Mouse (Mus musculus): ENCODE data around the gene Cep72.
"Not testable (repeated sequence)": the region's sequence is repeated elsewhere in the genome, so short reads cannot be mapped to it uniquely, and the experiment has no call there.

The Cep72 gene

DNA sequence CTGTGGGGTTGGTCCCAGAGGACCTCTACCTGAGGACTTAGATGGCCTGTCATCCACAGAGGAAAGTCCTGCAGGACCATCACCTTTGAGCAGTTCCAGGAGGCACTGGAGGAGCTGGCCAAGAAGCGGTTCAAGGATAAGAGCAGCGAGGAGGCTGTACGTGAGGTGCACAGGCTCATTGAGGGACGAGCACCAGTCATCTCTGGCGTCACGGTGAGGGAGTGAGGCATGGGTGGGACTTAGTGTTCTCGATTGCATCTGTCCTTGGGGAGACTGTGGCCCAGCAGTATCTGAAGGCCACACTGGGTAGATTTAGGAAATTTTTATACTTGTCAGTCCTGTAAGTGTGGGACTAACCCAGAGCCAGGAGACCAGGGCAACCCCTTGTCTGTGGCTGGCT, 31.4 kb downstream of the Cep72 start:
- DNase-seq: no peak

DNA sequence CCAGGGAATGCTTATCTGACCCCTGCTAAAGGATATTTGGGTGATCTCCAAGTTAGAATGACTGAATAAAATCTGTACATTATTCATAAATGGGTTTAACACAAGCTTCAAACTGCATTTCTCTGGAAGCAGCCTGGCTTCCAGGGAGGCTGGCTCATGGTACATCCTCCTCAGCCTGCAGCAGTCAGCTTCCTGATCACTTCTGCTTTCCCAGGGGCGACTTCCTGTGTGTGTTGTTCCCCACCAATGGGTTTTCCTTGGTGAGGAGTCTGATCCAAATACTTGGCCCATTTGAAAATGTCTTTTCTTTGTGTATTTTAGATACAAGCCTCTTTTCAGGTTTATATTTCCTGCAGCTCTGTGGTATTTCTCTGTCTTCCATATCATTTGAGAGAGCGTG, 33.1 kb downstream of the Cep72 start:
- DNase-seq: no peak

DNA sequence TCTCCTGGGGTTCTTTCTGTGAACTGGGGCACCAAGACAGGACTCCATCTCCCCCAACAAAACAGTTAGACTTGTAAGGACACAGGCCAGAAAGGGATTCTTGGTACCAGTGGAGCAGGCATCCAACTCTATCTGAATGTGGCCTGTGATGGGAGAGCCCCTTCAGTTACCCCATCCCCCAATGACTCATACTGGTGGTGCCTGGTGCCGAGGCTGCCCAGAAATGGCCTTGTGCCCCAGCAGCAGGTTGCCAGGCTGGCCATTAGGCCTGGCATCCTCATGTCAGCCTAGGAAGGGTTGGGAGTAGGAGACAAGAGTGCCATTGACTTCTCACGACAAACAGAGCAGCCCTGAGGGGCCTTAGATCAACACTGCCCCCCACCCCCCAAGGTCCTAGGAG, 34.0 kb downstream of the Cep72 start:
- DNase-seq: no peak

DNA sequence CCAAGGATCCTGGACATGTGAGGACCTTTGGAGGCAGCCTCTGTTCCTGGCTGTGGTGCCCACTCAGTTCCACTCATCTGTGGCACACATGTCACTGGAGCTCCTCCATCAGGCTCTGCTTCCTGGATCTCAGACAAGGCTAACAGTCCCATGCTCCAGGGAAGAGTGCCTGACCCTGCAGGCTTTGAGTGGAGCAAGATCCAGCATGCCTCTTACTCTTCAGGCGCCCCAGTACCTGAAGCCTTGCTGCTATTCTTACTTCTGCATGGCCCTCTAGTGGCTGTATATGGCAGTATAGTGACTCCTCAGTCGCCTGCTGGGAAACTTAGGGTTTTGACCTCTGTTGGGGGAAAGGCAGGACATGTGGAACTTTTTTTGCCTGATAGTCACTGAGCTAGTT, 35.9 kb downstream of the Cep72 start:
- DNase-seq: peak; percentile 84

DNA sequence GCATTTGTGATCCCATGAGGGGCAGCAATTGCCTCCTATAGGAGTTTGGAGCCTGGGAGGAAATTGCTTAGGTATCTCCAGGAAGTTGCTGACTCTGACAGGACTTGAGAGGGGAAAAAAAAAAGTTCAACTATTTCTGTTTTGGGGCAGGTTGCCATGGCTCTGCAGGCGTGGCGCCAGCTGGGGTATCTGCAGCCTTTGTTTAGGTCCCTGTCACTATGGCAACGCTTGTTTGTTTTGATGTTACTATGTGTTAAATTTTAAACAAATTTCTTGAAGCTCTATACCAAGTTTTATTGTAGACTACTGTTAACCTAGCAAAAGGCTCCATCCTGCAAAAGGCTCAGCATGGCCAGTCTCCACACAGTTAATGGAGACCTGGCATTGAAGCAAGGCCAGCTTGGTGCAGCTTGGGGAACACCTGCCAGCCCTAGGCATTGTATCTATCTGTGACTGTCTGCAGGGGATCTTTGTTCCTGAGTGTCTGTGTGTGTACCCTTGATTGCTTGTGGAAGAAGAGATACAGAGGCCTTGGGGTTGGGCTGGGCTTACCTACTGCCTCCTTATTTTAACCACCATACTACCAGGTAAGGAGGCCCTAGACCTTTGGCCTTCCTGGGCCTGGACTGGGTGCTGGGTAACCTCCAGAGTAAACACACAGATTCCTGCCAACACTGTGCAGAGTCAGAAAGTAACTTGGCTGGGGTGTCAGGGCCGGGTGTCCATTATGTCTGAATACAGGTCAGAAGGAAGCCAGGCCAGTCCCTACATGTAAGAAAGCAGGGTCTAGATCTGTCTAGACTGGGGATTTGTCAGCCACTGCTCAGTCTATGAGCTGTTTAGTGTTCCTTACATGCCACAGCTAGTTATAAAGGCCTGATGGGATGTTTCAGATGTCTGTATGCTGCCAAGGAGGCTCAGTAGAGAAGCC, 36.7 kb downstream of the Cep72 start:
- peak; percentile 78 for DNase-seq

DNA sequence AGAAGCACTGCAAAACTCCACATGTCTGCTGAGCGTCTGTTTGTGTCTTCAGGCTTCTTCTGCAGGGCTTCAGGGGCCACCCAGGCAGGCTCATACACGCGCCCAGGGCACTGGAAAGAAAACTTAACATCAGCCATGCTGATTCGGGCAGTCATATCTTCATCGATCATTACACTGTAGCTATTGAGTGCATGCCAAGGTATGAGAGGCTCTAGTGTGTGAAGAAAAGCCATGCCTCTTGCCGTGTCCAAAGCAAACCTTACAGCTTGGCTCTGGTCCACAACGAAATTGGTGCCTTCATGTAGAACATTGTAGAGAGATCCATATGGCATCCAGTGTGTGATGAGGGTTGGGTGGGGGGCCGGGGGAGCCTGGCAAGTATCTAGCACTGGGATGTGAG, 43.1 kb downstream of the Cep72 start:
- peak; percentile 50 for DNase-seq

DNA sequence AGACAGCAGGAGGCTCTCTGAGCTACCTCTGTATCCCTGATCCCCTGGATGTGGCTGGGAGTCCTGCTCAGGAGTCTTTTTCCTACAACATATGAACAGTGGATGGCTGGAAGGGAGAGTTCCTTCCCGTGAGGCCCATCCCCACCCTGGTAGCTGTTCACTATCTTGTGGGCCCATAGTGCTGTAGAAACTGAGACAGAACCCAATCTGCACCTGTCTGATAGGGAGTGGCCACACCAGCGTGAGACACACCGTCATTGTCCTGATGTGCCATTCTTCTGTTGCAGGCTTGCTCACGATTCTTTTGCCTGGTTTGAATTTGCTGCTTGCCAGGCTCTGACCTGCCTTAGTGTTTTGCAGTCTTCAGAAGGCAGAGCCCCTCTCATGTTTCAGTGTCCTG, 44.7 kb downstream of the Cep72 start:
- DNase-seq: no peak

DNA sequence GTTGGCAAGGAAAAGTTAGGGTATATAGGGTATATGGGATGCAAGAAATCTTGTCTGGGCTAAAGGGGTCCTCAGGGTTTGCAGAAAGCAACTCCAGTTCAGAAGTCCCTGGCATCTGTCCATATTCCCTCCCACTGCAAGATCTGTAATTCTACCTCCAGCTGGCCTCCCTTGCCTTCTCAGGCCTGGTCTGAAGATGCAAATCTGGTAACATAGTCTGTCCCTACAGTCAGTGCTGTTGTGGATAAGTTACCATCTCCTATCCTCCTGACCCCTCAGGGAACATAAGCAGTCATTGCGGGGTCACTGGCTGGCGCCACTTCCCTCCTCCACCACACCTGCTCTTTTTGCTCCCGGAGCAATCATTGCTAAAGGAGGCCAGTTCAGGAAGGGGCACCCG, 46.2 kb downstream of the Cep72 start:
- DNase-seq: no peak

DNA sequence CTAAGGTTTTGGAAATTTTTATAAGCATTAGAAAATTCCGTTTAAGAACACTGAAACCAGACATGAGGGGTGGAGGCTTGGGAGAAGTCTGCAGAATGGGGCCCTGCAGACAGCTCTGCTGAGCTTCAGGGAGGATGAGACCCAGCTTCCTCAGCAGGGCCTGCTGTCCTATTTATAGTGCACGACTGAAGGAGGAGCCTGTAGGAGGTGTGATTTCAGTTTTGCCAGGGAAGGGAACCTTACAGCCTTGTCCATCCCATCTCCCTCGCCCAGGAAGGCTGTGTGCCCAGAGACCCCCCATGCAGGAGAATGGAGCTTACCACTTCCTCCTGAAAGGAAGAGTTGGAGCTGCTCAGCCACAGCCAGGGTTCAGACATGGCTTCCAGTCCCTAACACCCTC, 51.4 kb downstream of the Cep72 start:
- DNase-seq: no peak

DNA sequence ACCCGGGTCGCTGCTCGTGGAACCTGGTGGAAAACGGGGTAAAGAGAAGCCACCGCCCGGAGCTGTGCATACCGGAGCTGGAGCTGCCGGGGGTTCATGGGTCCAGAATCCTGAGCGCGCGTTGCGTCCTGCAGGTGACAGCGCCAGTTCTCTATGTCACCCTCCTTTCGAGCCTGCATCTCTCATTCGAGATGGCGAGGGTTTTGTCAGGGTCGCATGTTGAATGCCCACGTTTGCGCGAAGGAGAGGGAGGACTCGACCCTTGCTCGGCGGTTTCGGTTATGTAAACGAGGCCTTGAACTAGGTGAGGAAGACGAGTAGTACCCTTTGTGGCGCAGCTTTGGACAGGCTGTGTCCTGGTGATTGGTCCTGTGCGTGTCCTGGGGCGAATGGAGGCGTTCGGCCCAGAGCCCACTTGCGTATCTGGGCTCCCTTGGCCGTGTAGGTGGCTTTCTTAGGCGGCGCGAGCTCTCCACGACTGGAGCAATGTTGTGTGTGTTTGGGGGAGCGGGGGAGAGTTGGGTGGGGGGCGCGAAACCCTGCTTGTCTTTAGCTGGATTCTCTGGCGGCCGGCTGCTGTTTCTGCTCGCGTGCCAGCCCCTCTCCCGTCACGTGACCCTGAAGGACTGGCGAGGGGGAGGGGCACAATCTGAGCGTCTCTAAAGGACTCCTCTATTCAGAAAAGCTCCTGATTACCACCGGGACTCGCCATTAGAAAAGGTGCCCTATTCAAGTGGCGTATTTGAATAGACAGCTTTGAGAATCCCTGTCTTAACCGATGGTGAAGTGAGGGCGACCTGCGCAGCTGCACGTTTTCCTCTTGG, 52.1 kb downstream of the Cep72 start:
- DNase-seq: peak; percentile 85

DNA sequence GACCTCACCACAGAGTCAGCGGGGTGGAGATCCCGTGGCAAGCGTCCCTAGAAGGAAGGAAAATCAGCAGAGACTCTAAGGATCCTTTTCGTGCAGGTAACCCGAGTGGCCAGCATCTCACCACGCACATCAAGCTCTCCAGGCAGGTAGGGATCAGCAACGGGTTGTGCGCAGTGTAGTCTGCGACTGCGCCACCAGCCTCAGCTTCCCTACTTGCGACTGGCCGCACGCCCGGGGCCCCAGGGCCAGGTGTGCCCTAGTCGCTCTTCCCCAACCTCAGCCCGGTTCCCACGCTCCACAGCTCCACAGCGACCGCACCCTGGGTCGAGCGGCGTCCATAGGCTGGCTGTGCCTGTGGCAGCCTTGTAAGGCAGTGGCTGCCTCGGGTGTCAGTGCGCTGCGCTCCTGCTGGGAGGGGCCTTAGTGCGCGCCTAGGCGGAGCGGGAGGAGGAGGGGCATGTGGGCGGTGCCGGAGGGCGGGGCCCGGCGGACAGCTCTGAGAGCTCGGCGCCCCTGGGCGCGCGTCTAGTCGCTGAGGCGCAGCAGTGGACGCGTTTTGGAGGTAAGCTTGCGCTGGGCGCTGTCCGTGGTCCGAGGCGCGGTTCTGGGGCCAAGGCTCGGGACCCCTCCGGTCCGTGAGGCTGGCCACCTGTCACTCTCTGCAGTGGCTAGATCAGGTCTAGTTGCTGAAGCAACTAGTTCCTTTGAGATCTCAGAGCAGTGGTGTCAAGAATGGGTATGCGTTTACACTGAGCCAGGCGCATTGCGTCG, 53.0 kb downstream of the Cep72 start, which contains the start of gene Tppp:
Tppp (plus strand) TSS at position 460 of the 771 bp plus-strand sequence.
- DNase-seq: peak; percentile 97

DNA sequence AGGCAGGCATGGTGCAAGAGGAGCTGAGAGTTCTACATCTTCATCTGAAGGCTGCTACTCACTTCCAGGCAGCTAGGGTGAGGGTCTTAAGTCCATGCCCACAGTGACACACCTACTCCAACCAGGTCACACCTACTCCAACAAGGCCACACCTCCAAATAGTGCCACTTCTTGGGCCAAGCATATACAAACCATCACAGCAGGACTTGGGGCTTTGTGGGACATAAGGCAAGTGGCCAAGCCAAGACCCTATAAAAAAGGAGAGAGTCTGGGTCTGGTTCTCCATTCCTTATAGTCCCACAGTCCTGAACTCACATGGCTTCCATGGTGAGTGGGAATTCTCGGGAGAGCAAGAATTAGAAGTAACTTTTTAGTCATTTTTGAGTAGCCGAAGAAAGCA, 53.9 kb downstream of the Cep72 start:
- not testable (repeated sequence) for DNase-seq

DNA sequence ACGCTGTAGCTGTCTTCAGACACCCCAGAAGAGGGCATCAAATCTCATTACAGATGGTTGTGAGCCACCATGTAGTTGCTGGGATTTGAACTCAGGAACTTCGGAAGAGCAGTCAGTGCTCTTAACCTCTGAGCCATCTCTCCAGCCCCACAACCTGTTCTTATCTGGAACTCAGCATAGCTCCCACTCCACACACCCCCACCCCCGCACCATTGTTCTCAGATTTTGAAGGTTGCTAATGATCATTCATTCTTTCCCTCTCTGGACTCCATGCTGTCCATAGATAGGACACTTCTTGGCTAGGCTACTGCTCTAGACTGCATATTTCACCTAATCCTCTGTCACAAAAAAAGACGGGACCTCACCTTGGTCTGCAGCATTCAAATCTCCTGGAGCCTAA, 55.2 kb downstream of the Cep72 start:
- DNase-seq: not testable (repeated sequence)

DNA sequence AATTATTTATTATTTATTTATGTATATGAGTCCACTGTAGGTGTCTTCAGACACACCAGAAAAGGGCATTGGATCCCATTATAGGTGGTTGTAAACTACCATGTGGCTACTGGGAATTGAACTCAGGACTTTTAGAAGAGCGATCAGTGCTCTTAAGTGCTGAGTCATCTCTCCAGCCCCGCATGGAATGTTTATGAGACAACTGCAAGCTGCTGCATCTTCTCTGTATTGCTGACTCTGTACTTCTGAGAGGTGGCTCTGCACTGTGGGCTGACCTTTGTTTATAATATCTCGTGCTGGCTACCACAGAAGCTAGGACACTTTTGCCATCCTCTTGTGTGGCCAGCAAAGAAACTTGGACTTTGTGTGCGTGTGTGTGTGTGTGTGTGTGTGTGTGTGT, 60.6 kb downstream of the Cep72 start:
- no peak for DNase-seq

DNA sequence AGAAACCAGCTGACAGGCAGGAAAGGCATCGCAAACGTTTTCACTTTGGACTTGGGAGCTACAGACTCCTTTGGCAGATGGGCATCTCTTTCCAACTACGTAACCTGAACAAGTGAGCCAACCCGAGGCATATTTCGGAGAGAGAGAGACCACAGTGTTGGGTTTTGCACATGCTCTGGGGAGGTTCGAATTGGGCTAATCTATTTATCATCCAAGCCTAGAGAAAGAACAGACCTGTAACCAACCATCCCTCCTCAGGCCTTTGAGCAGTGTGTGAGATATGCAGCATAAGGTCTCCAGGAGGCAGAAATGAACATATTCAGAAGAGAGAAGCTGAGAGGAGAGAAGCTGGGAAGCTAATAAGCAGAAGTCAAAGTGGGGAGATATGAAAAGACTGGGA, 61.1 kb downstream of the Cep72 start:
- DNase-seq: no peak

DNA sequence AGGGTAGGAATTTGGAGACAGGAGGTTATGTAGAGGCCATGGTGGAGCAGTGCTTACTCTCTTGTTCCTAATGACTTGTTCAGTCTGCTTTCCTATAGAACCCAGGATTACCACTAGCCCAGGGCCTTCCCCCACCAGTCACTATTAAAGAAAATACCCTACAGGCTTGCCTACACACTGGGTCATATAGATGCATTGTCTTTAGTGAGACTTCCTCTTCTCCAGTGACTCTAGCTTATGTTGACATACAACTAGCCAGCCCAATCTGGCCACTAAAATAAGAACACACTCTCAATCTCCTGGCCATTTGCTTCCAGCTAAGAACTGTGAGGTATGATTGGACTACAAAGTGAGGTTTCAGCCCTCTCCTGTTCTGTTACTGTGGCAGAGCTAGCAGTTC, 61.6 kb downstream of the Cep72 start:
- DNase-seq: no peak

DNA sequence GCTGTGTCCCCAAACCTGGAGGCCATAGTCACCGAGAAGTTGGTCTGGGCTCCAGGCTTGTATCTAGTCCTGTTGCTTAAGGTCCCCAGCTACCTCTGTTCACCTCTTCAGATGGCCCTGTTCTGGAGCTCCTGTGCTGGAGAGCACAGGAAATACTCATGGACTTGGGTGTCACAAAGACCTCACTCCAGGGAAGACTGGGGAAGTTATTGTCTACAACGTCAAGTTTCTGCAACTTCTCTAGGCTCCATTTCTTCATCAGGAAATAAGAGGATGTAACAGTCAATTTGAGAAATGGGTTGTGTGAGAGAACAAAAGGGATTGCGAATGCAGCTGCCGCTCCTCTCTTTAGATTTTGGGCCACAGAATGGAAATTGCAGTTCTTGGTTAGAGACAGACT, 65.6 kb downstream of the Cep72 start:
- DNase-seq: no peak

DNA sequence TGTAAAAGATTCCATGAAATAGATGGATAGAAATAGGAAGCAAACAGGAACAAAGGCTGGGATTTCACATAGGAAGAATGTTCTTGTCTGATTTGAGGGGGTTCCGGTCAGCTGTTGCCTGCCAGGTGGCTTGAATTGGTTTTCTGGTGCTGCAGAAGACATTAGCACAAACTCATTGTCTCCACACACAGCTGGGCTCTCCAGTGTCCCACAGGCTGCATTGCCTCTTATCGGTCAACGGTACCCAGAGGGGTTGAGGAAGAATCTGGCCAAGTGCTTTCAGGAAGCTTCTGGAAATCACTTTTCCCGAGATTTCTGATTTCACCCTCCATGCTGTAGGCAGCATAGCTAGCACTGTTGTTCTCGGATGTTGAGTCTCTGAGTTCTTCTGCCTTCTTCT, 70.8 kb downstream of the Cep72 start:
- no peak for DNase-seq

DNA sequence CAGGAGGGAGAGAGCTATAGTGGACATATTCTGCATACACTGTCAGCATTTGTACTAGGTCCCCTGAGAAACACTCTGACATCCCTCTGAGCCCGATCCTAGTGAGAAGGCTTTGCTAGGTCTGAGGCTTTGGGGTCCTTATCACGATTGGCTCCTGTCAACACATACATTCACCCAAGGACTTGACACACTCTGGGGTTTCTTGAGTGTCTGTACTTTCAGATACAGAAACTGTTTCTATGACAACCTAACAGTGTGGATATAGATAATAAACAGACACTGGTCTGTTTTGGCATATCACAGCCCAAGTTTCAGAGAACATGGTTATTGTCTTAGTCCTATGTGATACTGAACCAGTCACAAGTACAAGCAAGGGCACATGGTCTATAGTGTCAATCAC, 71.3 kb downstream of the Cep72 start:
- DNase-seq: no peak

DNA sequence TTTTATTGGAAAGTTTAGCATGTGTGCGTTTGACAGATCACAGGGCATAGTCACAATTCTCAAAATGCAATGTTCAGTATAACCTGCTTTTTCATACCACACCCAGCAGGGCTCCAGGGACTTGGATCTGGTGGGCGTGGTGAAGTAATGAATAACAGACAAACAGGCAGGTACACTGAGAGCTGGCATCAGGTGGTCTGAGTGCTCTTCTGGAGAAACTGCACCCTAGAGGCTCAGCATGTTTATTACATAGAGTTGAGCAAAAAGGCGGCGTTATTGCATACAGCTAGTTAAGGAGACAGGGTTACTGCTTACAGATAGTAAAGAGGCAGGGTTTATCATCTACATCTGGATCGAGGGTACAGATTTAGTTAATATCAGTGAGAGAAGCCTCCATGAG, 71.8 kb downstream of the Cep72 start:
- DNase-seq: no peak
